Mouse (Mus musculus) embryonic facial prominence, embryonic 14.5 days (tissue): ENCODE measurements around the gene Vmn1r13. TPM values are rescaled to one million over a fixed set of nuclear protein-coding genes. Genes with fewer than 3 reads are reported as not detected.
"Not testable (repeated sequence)": the region's sequence is repeated elsewhere in the genome, so short reads cannot be mapped to it uniquely, and the experiment has no call there.

Source experiments
- ATAC-seq: fragments of 200-750 bp; cut with Nextera tagmentation; 2 replicates; pipeline ENCODE4 v1.8.0; 2017; ENCODE audit warnings: low read depth, moderate number of reproducible peaks, moderate TSS enrichment
- DNase-seq: peaks from one replicate; pipeline ENCODE4 v3.0.0-alpha.2; 2015; ENCODE audit warnings: low spot score
- H3K27ac ChIP-seq: fragments of 300-500 bp; sonication (generic); replicated peaks from 2 replicates; pipeline ENCODE4 v1.5.1; 2014; ENCODE audit warnings: low read depth, mild to moderate bottlenecking, low read length, moderate library complexity
- H3K27me3 ChIP-seq: fragments of 300-500 bp; sonication (generic); replicated peaks from 2 replicates; pipeline ENCODE4 v1.6.1; 2014; ENCODE audit warnings: low read length; ENCODE audit not compliant: control insufficient read depth, insufficient read depth
- H3K36me3 ChIP-seq: fragments of 300-500 bp; sonication (generic); 2 replicates; pipeline ENCODE4 v1.6.1; 2014; ENCODE audit warnings: low read length, mixed read lengths; ENCODE audit not compliant: control insufficient read depth, insufficient read depth
- H3K4me1 ChIP-seq: fragments of 300-500 bp; sonication (generic); 2 replicates; pipeline ENCODE4 v1.6.1; 2014; ENCODE audit warnings: antibody characterized with exemption, low read length; ENCODE audit not compliant: control insufficient read depth, insufficient read depth
- H3K4me2 ChIP-seq: fragments of 300-500 bp; sonication (generic); 2 replicates; pipeline ENCODE4 v1.6.1; 2014; ENCODE audit warnings: low read depth, mild to moderate bottlenecking, low read length, moderate library complexity, mixed read lengths
- H3K4me3 ChIP-seq: fragments of 300-500 bp; sonication (generic); 2 replicates; pipeline ENCODE4 v1.5.1; 2014; ENCODE audit warnings: low read depth, mild to moderate bottlenecking, low read length
- H3K9ac ChIP-seq: fragments of 300-500 bp; sonication (generic); 2 replicates; pipeline ENCODE4 v1.6.1; 2014; ENCODE audit warnings: low read depth, mild to moderate bottlenecking, low read length, moderate library complexity, mixed read lengths
- H3K9me3 ChIP-seq: fragments of 300-500 bp; sonication (generic); 2 replicates; pipeline ENCODE4 v1.6.1; 2016; ENCODE audit warnings: low read length; ENCODE audit not compliant: control insufficient read depth
- WGBS: fragments of 180-500 bp; shearing (Covaris S2); extraction: QIAGEN DNeasy Blood & Tissue Kit; methylation state at CpG from one replicate; pipeline ENCODE4 v1.1.7; 2014; 5-methylcytosine and 5-hydroxymethylcytosine counted together
- polyA plus RNA-seq: library from polyadenylated mRNA; unstranded; fragments of >200 nt; fragmentation: Nextera tagmentation; extraction: Ambion mirVana; gene quantifications from 2 replicates; pipeline ENCODE4 v1.2.1, GENCODE M21; 2014

Vmn1r13 gene
- not detected in 2 replicates for polyA plus RNA-seq

- not testable (repeated sequence) for DNase-seq, H3K4me2 ChIP-seq, ATAC-seq, H3K9me3 ChIP-seq, H3K4me3 ChIP-seq, H3K36me3 ChIP-seq, H3K27me3 ChIP-seq, H3K9ac ChIP-seq, H3K4me1 ChIP-seq, H3K27ac ChIP-seq
- WGBS, result 78% methylated on average over 1 of the region's 1 CpGs
Measured at GRCm38 (mm10) chr6:57202990-57203389, at the start of gene Vmn1r13. Vmn1r13 (plus strand) TSS chr6:57203290.

GRCm38 (mm10) chr6:57156619-57157018 is 46.5 kb upstream of the Vmn1r13 start, which contains the start of gene Vmn1r12:
Vmn1r12 (plus strand) TSS chr6:57156919.
- no peak for DNase-seq
- no peak within 1 kb of the TSS for H3K4me2 ChIP-seq
- H3K27ac ChIP-seq, result no peak within 1 kb of the TSS
- no peaks in the 10 kb centered on the region for H3K27me3 ChIP-seq
- H3K36me3 ChIP-seq, result no peaks in the 10 kb centered on the region
- H3K9ac ChIP-seq, result no peak within 1 kb of the TSS
- no peaks in the 10 kb centered on the region for H3K4me1 ChIP-seq
- H3K4me3 ChIP-seq, result no peak within 1 kb of the TSS
- 79% methylated on average over 2 of the region's 2 CpGs for WGBS
- no peak for ATAC-seq
- H3K9me3 ChIP-seq, result no peaks in the 10 kb centered on the region

GRCm38 (mm10) chr6:57190016-57190415 is 13.1 kb upstream of the Vmn1r13 start:
- ATAC-seq, H3K4me3 ChIP-seq, H3K4me2 ChIP-seq, H3K27me3 ChIP-seq, H3K9ac ChIP-seq, H3K27ac ChIP-seq, DNase-seq, H3K9me3 ChIP-seq, H3K36me3 ChIP-seq, H3K4me1 ChIP-seq: not testable (repeated sequence)
- 58% methylated on average over 3 of the region's 3 CpGs for WGBS

GRCm38 (mm10) chr6:57231386-57231785 is 28.3 kb downstream of the Vmn1r13 start, which contains the start of gene Vmn1r14:
Vmn1r14 (plus strand) TSS chr6:57231686.
- Histone ChIP-seq H3K4me1 (no peaks in the 10 kb centered on the region), H3K9me3 (no peaks in the 10 kb centered on the region), H3K4me2 (no peak within 1 kb of the TSS), H3K27me3 (no peaks in the 10 kb centered on the region), H3K4me3 (no peak within 1 kb of the TSS), H3K36me3 (no peaks in the 10 kb centered on the region), H3K27ac (no peak within 1 kb of the TSS), H3K9ac (no peak within 1 kb of the TSS)
- ATAC-seq (no peak), DNase-seq (no peak)
- 90% methylated on average over 3 of the region's 3 CpGs for WGBS

- H3K9me3 ChIP-seq, result no peaks in the 10 kb centered on the region
- no peak for DNase-seq
- H3K4me1 ChIP-seq, result no peaks in the 10 kb centered on the region
- ATAC-seq, result no peak
- H3K27me3 ChIP-seq, result no peaks in the 10 kb centered on the region
- H3K9ac ChIP-seq, result no peak within 1 kb of the TSS
- WGBS, result 66% methylated on average over 1 of the region's 1 CpGs
- H3K4me3 ChIP-seq, result no peak within 1 kb of the TSS
- no peaks in the 10 kb centered on the region for H3K36me3 ChIP-seq
- no peak within 1 kb of the TSS for H3K4me2 ChIP-seq
- no peak within 1 kb of the TSS for H3K27ac ChIP-seq
Measured at GRCm38 (mm10) chr6:57257652-57258051, 54.6 kb downstream of the Vmn1r13 start, which contains the start of gene Vmn1r15. Vmn1r15 (plus strand) TSS chr6:57257952.

GRCm38 (mm10) chr6:57260990-57261389 is 57.9 kb downstream of the Vmn1r13 start:
- no peak for DNase-seq
- H3K9me3 ChIP-seq, result no peaks in the 10 kb centered on the region
- no peaks in the 10 kb centered on the region for H3K27me3 ChIP-seq
- H3K4me2 ChIP-seq, result no peak overlapping the region
- H3K27ac ChIP-seq, result no peak overlapping the region
- WGBS, result 93% methylated on average over 2 of the region's 2 CpGs
- H3K4me3 ChIP-seq, result no peak overlapping the region
- no peaks in the 10 kb centered on the region for H3K4me1 ChIP-seq
- H3K9ac ChIP-seq, result no peak overlapping the region
- ATAC-seq, result no peak
- H3K36me3 ChIP-seq, result no peaks in the 10 kb centered on the region

Other genes with a start within 250 kb of the Vmn1r13 start
- gene Vmn1r5, start 233.0 kb upstream of the Vmn1r13 start, polyA plus RNA-seq, result not detected in 2 replicates
- not detected in 2 replicates for gene Vmn1r6, start 206.0 kb upstream of the Vmn1r13 start, polyA plus RNA-seq
- gene Vmn1r7, start 178.0 kb upstream of the Vmn1r13 start, polyA plus RNA-seq, result not detected in 2 replicates
- not detected in 2 replicates for gene Vmn1r8, start 171.0 kb upstream of the Vmn1r13 start, polyA plus RNA-seq
- gene Vmn1r9, start 136.5 kb upstream of the Vmn1r13 start, polyA plus RNA-seq, result not detected in 2 replicates
- gene Vmn1r10, start 93.8 kb upstream of the Vmn1r13 start, polyA plus RNA-seq, result not detected in 2 replicates
- gene Vmn1r11, start 69.8 kb upstream of the Vmn1r13 start, polyA plus RNA-seq, result not detected in 2 replicates
- not detected in 2 replicates for gene Vmn1r12, start 46.4 kb upstream of the Vmn1r13 start, polyA plus RNA-seq
- not detected in 2 replicates for gene Vmn1r14, start 28.4 kb downstream of the Vmn1r13 start, polyA plus RNA-seq
- not detected in 2 replicates for gene Vmn1r15, start 54.7 kb downstream of the Vmn1r13 start, polyA plus RNA-seq
- not detected in 2 replicates for gene Vmn1r16, start 126.2 kb downstream of the Vmn1r13 start, polyA plus RNA-seq
- gene Vmn1r17, start 160.4 kb downstream of the Vmn1r13 start, polyA plus RNA-seq, result not detected in 2 replicates
- gene Vmn1r18, start 192.5 kb downstream of the Vmn1r13 start, polyA plus RNA-seq, result not detected in 2 replicates
- not detected in 2 replicates for gene Vmn1r19, start 200.5 kb downstream of the Vmn1r13 start, polyA plus RNA-seq
- gene Vmn1r20, start 225.6 kb downstream of the Vmn1r13 start, polyA plus RNA-seq, result not detected in 2 replicates